Mouse (Mus musculus) 3134 (cell line): Measurements from ENCODE around the gene Alg1.
"Not testable (repeated sequence)": the region's sequence is repeated elsewhere in the genome, so short reads cannot be mapped to it uniquely, and the experiment has no call there.

Experiments used
- DNase-seq: peaks from one replicate; pipeline ENCODE4 v3.0.0-alpha.2; 2011; ENCODE audit warnings: low spot score; ENCODE audit not compliant: insufficient read length; ENCODE audit errors: extremely low read depth

The Alg1 gene

GRCm38 (mm10) chr16:5228103-5228502 lies 5.3 kb upstream of the Alg1 start:
- not testable (repeated sequence) for DNase-seq

- no peak for DNase-seq
These were observed 439 bp upstream of the Alg1 start for GRCm38 (mm10) chr16:5232982-5233381.

- DNase-seq = no peak
These were observed 8.9 kb downstream of the Alg1 start for GRCm38 (mm10) chr16:5242355-5242754.

GRCm38 (mm10) chr16:5242882-5243281 lies 9.5 kb downstream of the Alg1 start:
- DNase-seq = no peak

- DNase-seq = peak; percentile 51
These were observed 11.0 kb downstream of the Alg1 start for GRCm38 (mm10) chr16:5244411-5244810.

- DNase-seq = no peak
These were observed 17.5 kb downstream of the Alg1 start for GRCm38 (mm10) chr16:5250891-5251290.

GRCm38 (mm10) chr16:5252260-5252659 lies 18.8 kb downstream of the Alg1 start:
- DNase-seq = no peak

- DNase-seq = peak; percentile 78
These were observed 21.1 kb downstream of the Alg1 start for GRCm38 (mm10) chr16:5254346-5255025.

- no peak for DNase-seq
These were observed 21.8 kb downstream of the Alg1 start for GRCm38 (mm10) chr16:5255081-5255740.

GRCm38 (mm10) chr16:5255779-5256496 lies 22.5 kb downstream of the Alg1 start, which contains the start of gene Eef2kmt:
Gene Eef2kmt (minus strand): TSS chr16:5255983.
- DNase-seq = peak; percentile 99

- no peak for DNase-seq
These were observed 29.7 kb downstream of the Alg1 start for GRCm38 (mm10) chr16:5263156-5263555.

- DNase-seq = no peak
These were observed 30.5 kb downstream of the Alg1 start for GRCm38 (mm10) chr16:5263926-5264325.

- no peak for DNase-seq
These were observed 38.1 kb downstream of the Alg1 start for GRCm38 (mm10) chr16:5271411-5272035.

- DNase-seq = no peak
These were observed 39.0 kb downstream of the Alg1 start for GRCm38 (mm10) chr16:5272371-5272770.

GRCm38 (mm10) chr16:5279571-5280222 lies 46.3 kb downstream of the Alg1 start:
- no peak for DNase-seq

- DNase-seq = no peak
These were observed 49.3 kb downstream of the Alg1 start for GRCm38 (mm10) chr16:5282686-5283085.

- no peak for DNase-seq
These were observed 52.0 kb downstream of the Alg1 start for GRCm38 (mm10) chr16:5285376-5285775.
